Mouse (Mus musculus) 3T3-L1 (cell line): Measurements from ENCODE around the gene Tfip11.

Experiments
- DNase-seq: peaks from one replicate; pipeline ENCODE4 v3.0.0-alpha.2; 2015; ENCODE audit warnings: low read depth, low spot score

Tfip11 gene

GRCm38 (mm10) chr5:112325546-112326445, at the start of gene Tfip11:
TSS of gene Tfip11 (plus strand) at chr5:112326358.
- DNase-seq = peak; percentile 94

- DNase-seq = peak; percentile 60
Measured at GRCm38 (mm10) chr5:112276907-112277348, 49.2 kb upstream of the Tfip11 start.

GRCm38 (mm10) chr5:112277906-112278470, 48.2 kb upstream of the Tfip11 start:
- no peak for DNase-seq

GRCm38 (mm10) chr5:112279181-112280021, 46.8 kb upstream of the Tfip11 start:
- DNase-seq = peak; percentile 84

DNA sequence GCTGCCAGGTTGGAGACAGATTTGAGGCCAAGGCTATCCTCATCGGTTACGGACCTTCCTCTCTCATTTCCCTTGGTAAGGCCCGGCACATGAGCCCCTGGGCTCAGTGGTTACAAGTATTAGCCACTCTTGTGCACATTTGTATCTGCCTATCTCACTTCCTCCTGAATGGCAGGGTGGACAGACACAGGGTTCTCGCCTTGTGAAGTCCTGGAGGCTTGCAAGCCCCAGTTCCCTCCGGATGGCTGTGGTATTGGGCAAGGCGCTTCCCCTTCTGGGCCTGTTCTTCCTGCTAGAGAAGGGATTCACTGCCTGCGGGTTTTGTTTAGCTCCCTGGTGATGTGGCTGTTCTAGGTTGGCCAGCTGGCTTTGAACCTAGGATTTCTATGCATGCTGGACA, 46.0 kb upstream of the Tfip11 start:
- peak; percentile 40 for DNase-seq

DNA sequence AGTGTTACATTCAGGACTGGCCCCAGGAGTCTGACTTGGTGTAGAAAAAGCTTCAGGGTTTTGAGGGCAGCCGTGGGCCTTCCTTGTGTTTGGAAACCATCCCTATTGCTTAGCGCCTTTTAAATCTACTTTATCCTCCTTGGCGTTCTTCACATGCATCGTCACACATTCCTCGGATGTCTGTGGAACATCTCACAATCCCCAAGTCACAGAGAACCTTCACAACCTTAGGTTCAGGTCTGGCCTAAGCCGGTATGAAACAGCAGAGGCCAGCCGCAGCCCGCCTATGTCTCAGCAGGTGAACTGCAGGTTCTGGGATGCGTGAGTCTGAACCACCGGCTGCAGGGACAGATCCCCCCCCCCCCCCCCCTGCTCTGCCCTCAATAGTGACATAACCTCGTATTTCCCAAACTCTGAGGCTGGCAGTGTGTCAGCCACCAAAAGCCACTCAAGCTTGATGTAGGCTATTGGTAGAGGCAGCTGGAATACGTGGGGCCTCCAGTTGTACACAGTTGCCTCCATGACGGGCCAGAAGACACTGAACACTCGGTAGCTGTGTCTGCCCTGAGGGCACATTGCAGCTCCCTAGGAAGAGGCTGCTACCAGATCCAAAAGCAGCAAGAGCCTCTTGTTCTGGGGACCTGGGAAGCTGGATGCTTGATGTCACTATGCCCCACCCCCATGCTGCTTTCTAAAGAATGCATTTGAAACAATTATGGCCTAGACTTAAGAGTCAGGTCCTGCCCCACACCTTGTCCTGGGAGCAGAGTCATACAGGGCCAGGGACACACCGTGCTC, 45.1 kb upstream of the Tfip11 start:
- DNase-seq = peak; percentile 71

DNA sequence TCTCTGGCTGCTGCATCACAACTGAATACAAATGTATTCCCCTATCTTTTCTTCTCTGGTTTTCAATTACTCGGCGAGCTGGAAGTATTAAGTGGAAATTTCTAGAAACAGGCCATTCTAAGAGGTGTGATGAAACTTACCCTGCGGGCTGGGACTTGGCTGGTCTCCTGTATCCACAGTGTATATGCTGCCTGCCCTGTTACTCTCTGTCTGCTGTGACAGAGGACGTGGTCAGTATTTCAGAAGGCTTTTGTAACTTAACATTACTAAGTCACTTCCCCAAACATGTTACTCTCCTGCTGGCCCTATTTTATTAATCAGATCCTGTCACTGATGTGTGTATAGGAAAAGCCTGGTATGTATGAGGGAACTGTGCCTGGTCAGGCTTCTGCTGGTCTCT, 44.5 kb upstream of the Tfip11 start:
- peak; percentile 25 for DNase-seq

DNA sequence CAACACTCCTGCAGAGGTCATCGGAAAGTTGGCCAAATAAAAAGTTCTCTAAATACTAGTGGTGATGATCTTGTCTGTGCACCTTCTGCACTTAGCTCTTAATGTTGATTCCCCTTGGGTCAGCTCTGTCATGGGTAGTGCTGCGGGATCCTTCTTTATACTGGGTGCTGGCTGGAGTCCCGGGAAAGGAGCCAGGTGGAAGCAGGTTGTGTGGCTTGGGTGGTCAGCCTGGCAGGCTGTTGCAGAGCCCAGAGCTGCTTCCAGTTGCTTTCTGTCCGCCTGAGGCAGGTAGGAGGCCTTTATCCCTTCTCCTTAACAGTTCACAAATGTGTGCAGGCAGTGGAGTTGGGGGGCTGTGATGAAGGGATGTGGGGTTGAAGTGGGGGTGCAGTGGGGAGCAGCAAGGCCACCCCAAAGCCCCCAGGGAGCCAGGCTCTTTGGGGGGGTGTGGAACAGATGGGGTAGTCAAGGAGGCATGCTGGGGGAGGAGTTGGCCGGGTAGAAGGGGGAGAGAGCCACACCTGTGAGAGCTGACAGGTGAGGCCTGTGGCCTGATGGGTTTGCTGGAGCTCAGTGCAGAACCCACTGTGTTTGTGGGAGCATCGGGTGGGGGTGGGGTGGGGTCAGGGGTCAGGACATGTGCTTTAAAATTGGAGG, 43.9 kb upstream of the Tfip11 start:
- no peak for DNase-seq

DNA sequence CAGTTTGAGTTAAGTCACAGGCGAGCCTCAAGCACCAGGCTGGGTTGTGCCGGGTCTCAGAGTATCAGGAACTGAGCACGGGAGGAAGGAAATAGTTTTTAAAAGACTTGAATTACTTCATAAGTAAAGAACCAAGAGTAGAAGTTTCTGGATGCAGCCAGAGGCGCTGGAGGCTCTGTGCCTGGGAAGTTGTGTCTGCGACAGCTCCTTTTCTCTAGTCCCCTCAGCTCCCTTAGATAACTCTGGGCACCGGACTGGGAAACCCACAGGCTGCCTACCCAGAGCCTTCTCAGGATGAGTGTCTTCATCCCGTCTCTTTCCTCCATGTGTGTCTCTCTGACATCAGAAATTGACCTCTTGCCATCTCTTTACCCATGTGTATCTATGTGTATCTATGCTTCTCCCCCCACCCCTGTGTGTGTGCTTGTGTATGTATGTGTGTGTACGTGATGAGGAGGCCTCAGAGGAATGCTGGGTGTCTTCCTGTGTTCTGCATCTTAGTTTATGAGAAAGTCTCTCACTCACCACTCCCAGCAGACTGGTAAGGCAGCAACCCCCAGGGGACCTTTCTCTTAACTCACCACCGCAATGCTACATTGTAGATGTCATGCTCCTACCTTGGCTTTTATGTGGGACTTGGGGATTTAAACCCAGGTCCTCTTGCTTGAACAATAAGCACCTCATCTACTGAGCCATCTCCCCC, 43.2 kb upstream of the Tfip11 start:
- peak; percentile 25 for DNase-seq

- DNase-seq = no peak
Measured at GRCm38 (mm10) chr5:112283543-112284202, 42.5 kb upstream of the Tfip11 start.

GRCm38 (mm10) chr5:112284203-112284582, 42.0 kb upstream of the Tfip11 start:
- no peak for DNase-seq

DNA sequence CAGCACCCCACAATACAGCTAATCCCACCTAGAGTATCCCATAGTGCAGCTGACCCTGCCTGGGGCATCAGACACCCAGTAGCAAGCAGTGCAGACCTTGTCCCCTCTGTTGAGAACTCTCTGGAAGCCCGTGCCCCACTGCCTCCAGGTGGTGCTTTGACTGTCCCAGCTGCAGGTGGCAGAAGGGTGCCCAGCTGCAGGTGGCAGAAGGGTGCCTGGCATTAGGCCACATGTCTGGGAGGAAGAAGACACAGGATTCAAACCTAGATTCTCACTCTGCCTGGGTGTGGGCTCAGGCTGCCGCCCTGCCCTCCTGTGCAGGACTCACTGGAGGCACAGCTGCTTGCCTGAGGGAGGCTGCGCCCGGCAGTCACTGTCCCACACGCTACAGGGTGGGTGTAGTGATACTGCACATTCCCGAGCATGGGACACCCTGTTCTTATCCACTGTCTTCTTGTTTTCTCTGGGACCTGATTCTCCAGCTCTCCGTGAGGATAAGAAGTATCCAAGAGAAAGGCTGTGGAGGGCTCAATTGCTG, 40.5 kb upstream of the Tfip11 start:
- no peak for DNase-seq

GRCm38 (mm10) chr5:112286608-112286983, 39.6 kb upstream of the Tfip11 start:
- no peak for DNase-seq

GRCm38 (mm10) chr5:112286984-112287641, 39.0 kb upstream of the Tfip11 start:
- no peak for DNase-seq

- no peak for DNase-seq
Measured at GRCm38 (mm10) chr5:112287652-112288051, 38.5 kb upstream of the Tfip11 start.

DNA sequence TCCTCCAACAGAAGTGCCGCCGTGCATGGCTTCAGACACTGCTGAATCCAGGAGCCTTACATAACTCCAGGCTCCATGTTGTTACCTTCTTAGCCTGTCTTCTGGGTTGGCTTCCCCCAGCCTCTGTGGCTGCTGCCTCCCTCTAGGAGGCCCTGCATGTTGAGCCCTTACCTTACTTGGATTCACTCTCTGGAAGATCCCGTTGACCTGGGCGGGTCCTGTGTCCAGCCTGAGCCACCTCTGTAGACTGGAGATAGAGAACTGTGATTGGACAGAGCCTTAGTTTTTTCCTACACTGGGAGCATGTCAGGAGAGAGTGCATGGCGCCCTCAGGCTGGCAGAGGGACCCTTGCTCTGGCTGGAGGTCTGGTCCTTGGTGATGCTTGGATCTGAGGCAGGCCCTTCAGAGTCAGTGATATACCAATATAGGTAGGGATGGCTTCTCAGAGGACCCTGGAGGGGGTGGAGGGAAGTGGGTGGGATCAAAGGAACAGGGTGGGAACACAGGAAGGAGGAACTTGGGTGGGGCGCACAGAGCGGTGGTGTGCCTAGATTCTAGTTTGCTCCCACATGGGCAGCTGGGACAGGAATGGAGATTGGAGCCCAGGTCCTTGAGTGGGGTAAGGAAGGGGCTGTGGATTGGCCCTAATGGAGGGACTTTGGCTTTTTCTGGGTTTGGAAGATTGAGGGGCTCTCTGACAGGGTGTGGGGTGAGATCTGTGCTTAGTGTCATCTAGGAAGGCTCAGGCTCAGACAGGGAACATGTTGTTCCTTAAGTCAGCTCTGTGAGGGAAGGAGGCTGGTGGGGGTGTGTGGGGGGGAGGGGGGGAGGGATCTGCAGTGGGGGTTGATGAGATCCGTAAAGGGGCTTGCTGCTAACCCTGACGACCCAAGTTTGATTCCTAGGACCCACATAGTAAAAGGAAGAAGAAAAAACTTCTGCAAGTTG, 37.7 kb upstream of the Tfip11 start:
- no peak for DNase-seq

GRCm38 (mm10) chr5:112289236-112289635, 36.9 kb upstream of the Tfip11 start:
- DNase-seq = no peak
